Mouse (Mus musculus) R1 (cell line): ENCODE measurements around the gene Olfr551.

ENCODE experiments used
- DNase-seq: peaks from one replicate; pipeline ENCODE4 v3.0.0-alpha.2; 2018; ENCODE audit warnings: low read depth, low spot score

The Olfr551 gene

DNA sequence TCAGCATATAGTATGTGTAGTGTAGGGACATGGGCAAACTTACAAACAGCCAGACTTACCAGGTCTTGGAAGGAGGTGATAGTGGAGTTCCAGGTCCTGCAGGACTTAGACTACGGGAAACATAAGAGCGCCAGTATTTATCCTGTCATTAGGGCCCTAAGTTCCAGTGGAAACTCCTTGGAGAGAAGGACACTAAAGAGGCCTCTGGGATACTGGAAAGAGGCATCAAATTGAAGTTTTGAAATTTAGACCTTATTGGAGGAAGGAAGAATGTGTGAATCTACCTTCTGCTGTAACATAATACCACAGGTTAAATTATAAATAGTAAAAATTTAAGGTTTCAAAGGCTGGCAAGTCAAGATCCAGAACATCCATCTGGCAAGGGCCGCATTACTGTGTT, at the start of gene Olfr551:
Gene Olfr551 (minus strand): TSS at position 101 of the 400 bp plus-strand sequence.
- DNase-seq: no peak

DNA sequence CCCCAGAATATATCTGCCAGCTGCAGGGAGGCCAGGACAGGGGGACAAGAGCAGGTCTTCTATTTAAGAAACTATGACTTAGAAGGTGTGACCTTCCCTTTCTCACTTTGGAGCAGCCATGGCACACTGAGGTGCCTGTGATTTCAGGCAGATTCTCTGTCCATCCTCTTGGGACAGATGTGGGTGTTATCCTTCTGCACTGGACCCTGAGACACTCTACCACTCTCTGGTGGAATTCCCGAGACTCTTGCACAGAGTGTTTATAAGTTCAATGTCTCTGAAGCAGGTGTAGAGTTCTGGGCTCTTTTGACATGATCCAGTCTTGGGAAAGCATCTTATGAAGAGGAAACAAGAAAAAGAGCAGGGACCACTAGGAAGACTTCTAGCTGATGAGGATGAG, 46.4 kb upstream of the Olfr551 start, which contains the start of gene Olfr554:
Gene Olfr554 (plus strand): TSS at position 301 of the 400 bp plus-strand sequence.
- DNase-seq: no peak

DNA sequence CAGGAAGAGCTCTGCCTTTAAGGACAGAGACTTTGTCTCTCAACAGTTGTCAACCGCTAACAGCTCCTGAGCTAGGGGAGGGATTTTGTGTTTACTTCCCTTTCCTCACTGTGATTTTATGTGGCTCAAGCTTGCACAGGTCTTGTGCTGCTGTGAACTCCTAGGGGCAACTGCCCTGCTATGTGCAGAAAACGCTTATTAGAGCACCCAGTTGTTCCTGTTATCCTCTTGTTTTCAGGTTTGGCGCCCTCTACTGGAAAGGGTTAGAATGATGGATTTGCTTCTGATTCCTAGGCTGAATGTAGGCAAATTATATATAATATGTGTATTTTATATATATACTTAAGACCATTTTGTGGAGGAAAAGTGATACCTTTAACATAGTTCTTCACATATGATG, 45.0 kb upstream of the Olfr551 start:
- peak; percentile 20 for DNase-seq

DNA sequence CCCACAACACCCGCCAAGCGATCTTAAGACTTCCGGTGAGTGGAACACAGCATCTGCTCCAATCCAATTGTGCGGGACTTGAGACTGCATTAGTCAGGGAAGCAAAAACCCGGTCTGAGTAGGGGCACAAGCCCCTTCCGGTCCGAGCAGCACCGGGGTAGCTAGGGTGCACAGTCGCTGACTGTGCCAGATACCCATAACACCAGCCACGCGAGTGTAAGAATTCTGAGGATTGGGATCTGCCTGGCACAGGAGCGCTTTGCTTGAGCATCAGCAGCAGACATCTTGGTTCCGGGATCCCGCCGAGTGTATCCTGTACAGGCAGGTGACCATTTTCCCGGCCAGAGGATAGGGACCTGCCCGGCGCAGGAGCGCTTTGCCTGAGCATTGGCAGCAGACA, 28.7 kb upstream of the Olfr551 start:
- peak; percentile 53 for DNase-seq

DNA sequence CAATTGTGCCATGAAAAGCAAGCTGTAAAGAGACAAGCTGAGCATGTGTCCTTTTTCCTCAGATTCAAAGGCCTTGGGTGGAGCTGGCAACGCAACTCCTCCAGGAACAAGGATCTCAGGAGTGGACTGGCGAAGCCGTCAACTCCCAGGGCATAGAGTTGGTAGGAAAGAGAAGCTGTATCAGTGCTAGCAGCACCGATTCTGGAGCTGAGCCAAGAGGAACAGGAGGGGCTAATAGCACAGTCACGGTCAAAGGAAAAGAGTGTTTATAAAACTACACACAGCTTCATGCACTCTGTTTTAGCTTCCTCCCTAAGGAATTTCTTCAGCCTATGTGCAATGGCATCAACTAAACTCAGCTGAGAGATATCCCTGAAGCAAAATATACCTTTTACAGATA, 27.9 kb upstream of the Olfr551 start:
- no peak for DNase-seq

DNA sequence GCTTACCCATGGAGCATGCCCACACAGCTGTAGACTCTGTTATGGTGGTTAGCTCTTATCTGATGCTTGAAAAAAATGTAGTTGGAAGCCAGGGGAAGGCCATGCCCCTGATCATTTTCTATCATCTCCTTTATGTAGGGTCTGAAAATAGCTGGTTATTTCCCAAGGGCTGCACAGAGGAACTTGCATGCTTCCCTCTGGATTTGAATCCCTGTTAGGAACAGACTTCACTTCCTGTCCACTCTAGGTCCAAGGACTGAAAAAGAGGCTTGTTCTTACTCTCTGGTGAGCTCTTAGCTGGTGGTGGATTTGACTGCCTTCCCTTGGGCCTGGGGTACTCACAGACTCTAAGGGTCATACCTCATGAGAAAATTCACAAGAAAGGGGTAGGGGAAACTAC, 26.4 kb upstream of the Olfr551 start, which contains the start of gene Olfr553:
Gene Olfr553 (minus strand): TSS at position 101 of the 400 bp plus-strand sequence.
- no peak for DNase-seq

DNA sequence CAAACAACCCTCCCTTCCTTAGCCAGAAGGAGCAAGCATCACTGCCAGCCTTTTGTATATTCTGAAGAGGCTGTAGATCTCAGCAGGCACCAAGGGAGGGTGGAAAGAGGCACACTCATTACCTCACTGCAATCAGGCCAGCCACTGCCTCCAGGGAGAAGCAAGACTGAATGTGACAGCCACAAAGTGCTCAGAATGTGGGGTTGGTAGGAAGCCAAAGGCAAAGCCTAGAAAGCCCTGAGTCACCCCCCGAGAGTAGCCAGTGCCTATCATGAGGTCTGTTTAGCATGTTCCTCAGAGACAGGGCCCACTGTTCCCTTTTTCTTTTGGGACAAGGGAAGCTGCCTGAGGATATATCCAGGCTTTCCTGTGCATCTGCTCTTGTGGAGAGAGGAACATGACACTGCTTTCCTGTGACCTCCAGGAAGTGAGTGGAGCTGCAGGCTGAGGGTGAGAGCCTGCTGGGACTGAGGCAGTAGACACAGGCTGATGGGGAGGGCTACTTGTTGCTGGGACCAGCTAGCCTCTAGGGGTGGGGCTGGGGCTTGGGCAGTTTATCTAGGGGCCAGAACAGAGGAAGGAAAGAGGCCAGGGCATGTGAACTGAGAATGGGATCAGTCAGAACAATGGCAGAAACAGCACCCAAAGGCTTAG, 5.8 kb upstream of the Olfr551 start, which contains the start of gene Olfr552:
Gene Olfr552 (plus strand): TSS at position 393 of the 654 bp plus-strand sequence.
- no peak for DNase-seq

DNA sequence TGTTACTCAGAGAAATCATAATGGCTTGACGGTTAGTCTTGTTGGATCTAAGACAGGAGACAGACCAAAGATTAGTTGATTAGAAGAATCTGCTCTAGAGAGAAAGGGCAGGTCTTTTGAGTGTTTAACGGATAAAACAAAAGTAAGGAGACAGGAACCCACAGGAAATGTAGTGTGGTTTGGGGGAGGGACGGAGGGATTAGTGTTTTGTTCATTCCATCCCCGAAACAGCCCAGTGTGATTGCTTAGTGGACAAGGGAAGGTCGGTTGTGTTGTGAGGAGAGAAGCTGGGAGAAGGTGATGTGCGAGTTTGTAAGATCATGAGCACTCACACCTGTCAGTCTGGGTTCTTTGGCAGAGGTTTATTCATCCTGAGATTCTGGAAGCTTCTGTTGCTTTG, 15.7 kb downstream of the Olfr551 start:
- no peak for DNase-seq

DNA sequence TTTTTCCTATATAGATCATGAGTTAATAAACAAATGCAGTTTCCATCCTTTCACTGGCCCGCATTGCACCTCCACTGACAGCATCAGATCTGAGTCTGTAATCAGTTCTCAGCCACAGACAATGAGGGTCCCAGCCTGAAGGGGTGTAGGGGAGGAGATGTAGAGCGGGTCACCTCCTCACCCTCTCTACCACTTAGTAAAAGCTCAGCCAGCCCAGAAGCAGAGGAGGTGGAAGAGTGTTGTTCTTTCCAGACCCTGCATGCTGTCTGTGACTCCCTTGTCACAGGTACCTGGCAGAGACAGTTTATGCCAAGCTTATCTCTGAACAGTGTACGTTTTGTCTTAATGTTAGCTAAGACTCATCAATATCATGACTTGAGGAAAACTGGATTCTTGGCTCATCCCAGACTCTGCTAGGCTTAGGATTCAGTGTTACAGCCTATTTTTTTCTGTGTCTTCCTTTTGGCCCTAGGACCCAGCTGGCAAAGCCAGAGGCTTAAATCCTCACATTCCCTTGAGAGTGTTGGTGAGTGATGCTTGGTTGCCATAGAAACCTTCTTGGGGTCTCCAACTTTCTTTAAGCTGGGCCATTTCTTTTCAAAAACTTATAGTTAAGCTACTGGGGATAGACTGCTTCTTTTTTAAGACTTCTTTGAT, 18.4 kb downstream of the Olfr551 start:
- DNase-seq: no peak

GRCm38 (mm10) chr7:102571142-102571541, 20.5 kb downstream of the Olfr551 start, which contains the start of gene Olfr550:
TSS of gene Olfr550 (plus strand) at chr7:102571442.
- no peak for DNase-seq

DNA sequence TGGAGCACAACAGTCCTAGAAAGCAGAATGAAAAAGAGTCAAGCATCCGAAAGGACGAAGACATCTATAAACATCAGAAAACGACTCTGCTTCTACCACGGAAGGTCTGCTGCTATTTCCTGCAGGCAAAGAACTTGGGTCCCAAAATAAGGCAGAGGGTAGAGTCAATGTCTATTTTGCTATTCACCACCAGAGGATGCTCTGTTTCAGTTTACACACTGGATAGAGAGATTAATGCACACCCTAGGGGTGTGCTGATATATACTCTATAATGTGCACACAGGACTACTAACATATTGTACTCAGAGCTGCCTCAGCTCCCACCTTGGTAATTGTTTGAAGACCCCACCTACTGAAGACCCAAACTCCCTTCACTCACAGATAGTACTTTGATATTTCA, 25.5 kb downstream of the Olfr551 start:
- no peak for DNase-seq

- peak; percentile 93 for DNase-seq
Observed at GRCm38 (mm10) chr7:102564999-102565997, 26.4 kb downstream of the Olfr551 start, which contains the start of gene Trim21. TSS of gene Trim21 (minus strand) at chr7:102565486.

DNA sequence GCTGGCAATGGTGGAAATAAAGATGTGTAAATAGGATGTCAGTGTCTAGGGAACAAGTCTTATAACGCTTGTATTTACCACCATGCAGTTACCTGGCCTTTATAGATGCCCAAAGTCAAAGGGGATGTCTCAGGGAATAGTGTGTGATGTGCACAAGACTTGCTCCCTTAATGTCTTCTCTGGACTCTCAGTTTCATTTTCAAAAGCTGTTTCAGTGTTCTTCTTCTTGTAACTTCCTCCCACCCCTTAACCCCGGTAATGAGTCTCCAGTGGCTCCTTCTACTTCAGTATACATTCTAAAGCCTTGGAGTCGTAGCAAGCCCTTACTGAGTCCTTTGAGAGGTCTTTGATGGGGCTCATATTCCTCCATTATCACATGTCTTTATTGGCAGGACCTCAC, 38.4 kb downstream of the Olfr551 start:
- DNase-seq: no peak

GRCm38 (mm10) chr7:102549570-102549969, 42.1 kb downstream of the Olfr551 start, which contains the start of gene Olfr549:
TSS of gene Olfr549 (plus strand) at chr7:102549870.
- DNase-seq: no peak

DNA sequence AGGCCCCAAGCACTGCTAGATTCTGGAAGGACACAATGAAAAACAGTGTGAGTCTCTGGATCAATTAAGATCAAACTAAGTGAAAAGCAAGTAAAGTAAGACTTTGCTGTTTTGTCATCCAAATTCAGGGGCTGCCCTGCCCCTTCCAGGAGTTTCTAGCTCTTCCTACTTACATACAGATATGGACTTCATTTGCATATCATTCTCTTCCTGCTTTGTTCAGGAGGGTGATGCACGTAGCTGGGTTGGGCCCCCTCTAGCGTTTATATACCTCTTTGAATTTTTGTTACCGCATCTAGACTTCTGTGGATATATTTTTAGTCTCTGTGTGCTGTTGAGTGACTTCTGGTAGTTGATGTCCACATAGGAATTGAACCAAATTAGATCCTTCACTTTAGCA, 50.4 kb downstream of the Olfr551 start:
- DNase-seq: peak; percentile 60

- DNase-seq: no peak
Observed at GRCm38 (mm10) chr7:102540596-102540995, 51.1 kb downstream of the Olfr551 start, which contains the start of gene Olfr548-ps1. TSS of gene Olfr548-ps1 (plus strand) at chr7:102540896.

DNA sequence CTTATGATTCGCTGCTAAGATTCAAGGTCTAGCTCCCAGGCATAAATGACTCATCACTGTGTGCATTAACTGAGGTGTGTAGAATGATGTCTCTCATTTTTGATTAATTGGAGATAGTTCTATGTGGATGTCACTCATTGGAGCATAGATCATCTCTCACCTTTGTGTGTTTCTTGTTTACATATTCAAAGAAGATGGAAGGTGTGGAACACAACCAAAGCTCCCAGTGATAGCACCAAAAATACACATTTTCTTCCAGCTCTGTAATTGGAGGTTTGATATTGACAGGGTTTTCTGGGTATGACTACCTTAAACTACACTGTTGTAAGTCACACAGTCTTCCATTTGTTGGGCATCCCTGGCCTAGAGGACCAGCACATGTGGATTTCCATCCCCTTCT, 57.2 kb downstream of the Olfr551 start, which contains the start of gene Olfr547:
Gene Olfr547 (plus strand): TSS at position 301 of the 400 bp plus-strand sequence.
- no peak for DNase-seq
